Mouse (Mus musculus): ENCODE data around the gene Pdcd2. TPM values are rescaled to one million over a fixed set of nuclear protein-coding genes. Genes with fewer than 3 reads are reported as not detected.

Gene Pdcd2
- polyA plus RNA-seq, 1 experiment from 2014 or later = 70.9 TPM

DNA sequence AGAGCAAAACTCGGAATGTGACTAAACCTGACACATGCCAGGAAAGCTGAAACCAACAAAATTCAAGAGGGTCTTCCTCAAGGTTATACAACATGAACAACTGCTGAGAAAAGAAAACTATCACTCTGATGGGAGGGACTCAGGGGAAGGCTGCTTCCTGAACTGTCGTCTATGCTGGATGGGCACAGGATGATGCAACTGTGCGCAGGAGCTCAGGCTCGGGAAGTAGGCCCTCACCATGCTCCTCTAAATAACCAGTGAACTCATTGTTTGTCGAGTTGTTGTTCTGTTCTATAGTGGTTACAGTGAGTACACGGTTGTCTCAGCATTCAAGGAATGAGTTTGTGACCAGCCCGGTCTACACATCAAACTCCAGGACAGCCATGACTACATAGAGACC, 36.6 kb downstream of the Pdcd2 start:
- H3K4me1 ChIP-seq (replicated peaks) = peaks cover 6% of the 10 kb centered on the region
- 92% methylated on average over 7 of the region's 7 CpGs for WGBS
- no peak overlapping the region for H3K27ac ChIP-seq
- no peak overlapping the region for H3K9ac ChIP-seq
- no peak overlapping the region for H3K4me3 ChIP-seq
- no peaks in the 10 kb centered on the region for H3K9me3 ChIP-seq
- no peak overlapping the region for H3K4me2 ChIP-seq
- H3K27me3 ChIP-seq = no peaks in the 10 kb centered on the region
- peaks cover 56% of the 10 kb centered on the region for H3K36me3 ChIP-seq
- no peak for ATAC-seq (ENCODE audit: low FRiP score)

DNA sequence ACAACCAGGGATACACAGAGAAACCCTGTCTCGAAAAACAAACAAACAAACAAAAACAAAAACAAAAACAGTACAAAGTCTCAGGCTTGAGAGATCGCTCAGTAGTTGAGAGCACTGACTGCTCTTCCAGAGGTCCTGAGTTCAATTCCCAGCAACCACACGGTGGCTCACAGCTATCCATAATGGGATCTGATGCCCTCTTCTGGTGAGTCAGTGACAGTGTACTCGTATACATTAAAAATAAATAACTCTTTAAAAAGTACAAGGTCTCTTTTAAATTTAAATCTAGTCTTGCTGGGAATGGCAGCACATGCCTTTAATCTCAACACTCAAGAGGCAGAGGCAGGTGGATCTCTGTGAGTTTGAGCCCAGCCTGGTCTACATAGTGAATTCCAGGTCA, 54.4 kb downstream of the Pdcd2 start:
- ATAC-seq (ENCODE audit: low FRiP score) = no peak
- WGBS = 94% methylated on average over 4 of the region's 4 CpGs
- peaks cover 75% of the 10 kb centered on the region for H3K36me3 ChIP-seq
- H3K4me3 ChIP-seq = no peak overlapping the region
- no peaks in the 10 kb centered on the region for H3K27me3 ChIP-seq
- no peak overlapping the region for H3K9ac ChIP-seq
- no peak overlapping the region for H3K27ac ChIP-seq
- H3K9me3 ChIP-seq = no peaks in the 10 kb centered on the region
- no peaks in the 10 kb centered on the region for H3K4me1 ChIP-seq (replicated peaks)
- H3K4me2 ChIP-seq = no peak overlapping the region

Other genes starting within 250 kb of the Pdcd2 start
- 27.1 and 29.7 TPM in 2 replicates for gene Dll1, start 150.4 kb downstream of the Pdcd2 start, polyA plus RNA-seq (2015; fragmentation: Nextera tagmentation; extraction: Ambion mirVana)
- gene Fam120b, start 131.1 kb downstream of the Pdcd2 start, polyA plus RNA-seq (2015; fragmentation: Nextera tagmentation; extraction: Ambion mirVana) = 44.4 and 47.0 TPM in 2 replicates
- gene Psmb1, start 27.6 kb downstream of the Pdcd2 start, polyA plus RNA-seq (2015; fragmentation: Nextera tagmentation; extraction: Ambion mirVana) = 264 and 265 TPM in 2 replicates
- gene Tbp, start 27.4 kb downstream of the Pdcd2 start, polyA plus RNA-seq (2015; fragmentation: Nextera tagmentation; extraction: Ambion mirVana) = 57.3 and 62.7 TPM in 2 replicates
- 2.6 and 3.3 TPM in 2 replicates for gene Prdm9, start 37.1 kb upstream of the Pdcd2 start, polyA plus RNA-seq (2015; fragmentation: Nextera tagmentation; extraction: Ambion mirVana)
- 20.9 and 22.9 TPM in 2 replicates for gene Chd1, start 177.7 kb upstream of the Pdcd2 start, polyA plus RNA-seq (2015; fragmentation: Nextera tagmentation; extraction: Ambion mirVana)